Mouse (Mus musculus): ENCODE results near the gene Alkbh5.
"Not testable (repeated sequence)": the region's sequence is repeated elsewhere in the genome, so short reads cannot be mapped to it uniquely, and the experiment has no call there.

The Alkbh5 gene

GRCm38 (mm10) chr11:60545433-60545832, 9.3 kb downstream of the Alkbh5 start:
- DNase-seq, result no peak

DNA sequence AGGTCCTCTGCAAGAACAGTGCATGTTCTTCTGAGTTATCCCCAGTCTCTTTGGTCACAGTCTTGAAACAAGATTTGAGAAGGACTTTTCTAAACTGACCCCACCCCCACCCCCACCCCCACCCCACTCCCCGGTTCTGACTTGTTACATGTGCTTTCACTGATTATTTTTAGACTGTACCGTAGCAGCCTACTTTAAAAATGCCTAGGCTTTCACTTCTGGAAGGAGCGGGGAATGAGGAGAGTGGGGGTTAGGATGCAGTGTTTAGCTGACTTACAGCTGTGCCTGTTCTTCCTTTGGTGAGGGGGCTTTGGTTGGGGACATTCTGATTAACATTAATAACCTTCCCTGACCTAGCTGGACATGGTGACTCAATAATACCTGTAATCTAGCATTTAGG, 11.9 kb downstream of the Alkbh5 start:
- no peak for DNase-seq

- no peak for DNase-seq
Observed at GRCm38 (mm10) chr11:60553091-60553490, 16.9 kb downstream of the Alkbh5 start.

DNA sequence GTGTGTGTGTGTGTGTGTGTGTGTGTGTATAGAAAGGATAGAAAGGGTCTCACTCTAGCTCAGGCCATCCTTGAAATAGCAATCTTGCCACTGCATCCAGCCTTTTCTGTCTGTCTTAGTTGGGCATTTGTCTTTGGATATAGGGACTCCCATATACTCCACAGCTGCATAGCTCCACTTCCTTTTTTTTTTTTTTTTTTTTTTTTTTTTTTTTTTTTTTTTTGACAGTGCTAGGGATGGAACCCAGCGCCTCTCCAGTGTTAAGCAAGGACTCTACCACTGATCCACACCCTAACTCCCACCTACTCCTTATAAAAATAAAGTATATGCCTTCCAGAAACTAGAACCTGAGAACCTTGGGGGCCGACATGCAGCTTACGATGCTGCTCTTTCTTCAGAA, 21.5 kb downstream of the Alkbh5 start:
- no peak for DNase-seq

DNA sequence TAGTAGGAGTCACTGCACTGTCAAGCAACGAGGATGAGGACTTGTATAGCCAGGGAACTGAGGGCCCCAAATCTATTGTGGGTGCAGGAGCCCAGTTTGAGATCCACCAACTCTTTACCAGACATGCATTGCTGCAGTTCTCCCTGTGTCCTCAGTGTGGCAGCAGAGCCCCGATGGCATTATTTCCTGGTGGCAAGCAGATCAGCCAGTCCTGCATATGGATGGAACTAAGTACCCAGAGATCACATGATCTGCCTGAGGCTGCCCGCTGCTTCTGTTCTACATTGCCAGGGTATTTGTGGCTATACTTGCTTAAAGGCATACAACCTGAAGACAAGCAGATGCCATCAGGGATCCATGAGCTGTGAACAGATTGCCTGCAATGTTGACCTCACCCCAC, 23.2 kb downstream of the Alkbh5 start:
- DNase-seq, result peak; percentile 68 to 77

DNA sequence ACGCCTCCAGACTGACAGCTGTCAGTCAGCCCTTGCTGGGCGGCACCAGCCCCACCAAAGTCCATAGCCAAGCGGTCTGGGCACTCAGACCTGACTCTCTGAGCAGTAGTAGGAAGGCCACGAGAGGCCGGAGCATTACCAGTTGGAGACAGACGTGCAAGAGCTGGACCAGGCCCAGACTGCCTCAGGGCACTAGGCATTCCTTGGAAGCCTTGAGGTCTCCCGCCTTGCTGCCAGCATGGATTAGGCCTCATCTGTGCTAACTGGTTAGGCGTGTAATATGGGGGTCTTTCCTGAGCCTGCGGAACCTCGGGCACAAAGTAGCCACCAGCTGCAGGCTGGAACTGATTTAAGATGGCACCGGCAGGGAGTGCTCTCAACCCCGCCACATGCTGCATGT, 37.8 kb downstream of the Alkbh5 start:
- not testable (repeated sequence) for DNase-seq
